Mouse (Mus musculus): ENCODE measurements around the gene Bcas3.

Gene Bcas3

GRCm38 (mm10) chr11:85667176-85667575 is 314.2 kb downstream of the Bcas3 start:
- DNase-seq (ENCODE audit: low read depth, low spot score), result no peak

- DNase-seq (ENCODE audit: low read depth, low spot score), result no peak
Observed at GRCm38 (mm10) chr11:85667741-85668140, 314.8 kb downstream of the Bcas3 start.

GRCm38 (mm10) chr11:85672881-85673475 is 320.0 kb downstream of the Bcas3 start:
- no peak for DNase-seq (ENCODE audit: low read depth, low spot score)

- no peak for DNase-seq (ENCODE audit: low read depth, low spot score)
Observed at GRCm38 (mm10) chr11:85675244-85675643, 322.3 kb downstream of the Bcas3 start.

- DNase-seq (ENCODE audit: low read depth, low spot score), result no peak
Observed at GRCm38 (mm10) chr11:85676357-85677004, 323.5 kb downstream of the Bcas3 start.

GRCm38 (mm10) chr11:85678666-85679065 is 325.7 kb downstream of the Bcas3 start:
- DNase-seq (ENCODE audit: low read depth, low spot score), result no peak

GRCm38 (mm10) chr11:85681580-85682419 is 328.8 kb downstream of the Bcas3 start:
- DNase-seq (ENCODE audit: low read depth, low spot score), result no peak

- DNase-seq (ENCODE audit: low read depth, low spot score), result no peak
Observed at GRCm38 (mm10) chr11:85684981-85685380, 332.0 kb downstream of the Bcas3 start.

GRCm38 (mm10) chr11:85687816-85688439 is 335.0 kb downstream of the Bcas3 start:
- DNase-seq (ENCODE audit: low read depth, low spot score), result no peak

- DNase-seq (ENCODE audit: low read depth, low spot score), result no peak
Observed at GRCm38 (mm10) chr11:85688440-85688838, 335.5 kb downstream of the Bcas3 start.

GRCm38 (mm10) chr11:85689226-85689625 is 336.3 kb downstream of the Bcas3 start:
- no peak for DNase-seq (ENCODE audit: low read depth, low spot score)

- no peak for DNase-seq (ENCODE audit: low read depth, low spot score)
Observed at GRCm38 (mm10) chr11:85691285-85691684, 338.3 kb downstream of the Bcas3 start.

GRCm38 (mm10) chr11:85695614-85696263 is 342.8 kb downstream of the Bcas3 start:
- no peak for DNase-seq (ENCODE audit: low read depth, low spot score)

GRCm38 (mm10) chr11:85696491-85697398 is 343.8 kb downstream of the Bcas3 start:
- no peak for DNase-seq (ENCODE audit: low read depth, low spot score)

GRCm38 (mm10) chr11:85697468-85697867 is 344.5 kb downstream of the Bcas3 start:
- peak; percentile 79 for DNase-seq (ENCODE audit: low read depth, low spot score)

- DNase-seq (ENCODE audit: low read depth, low spot score), result no peak
Observed at GRCm38 (mm10) chr11:85698242-85698641, 345.3 kb downstream of the Bcas3 start.

GRCm38 (mm10) chr11:85704062-85704748 is 351.2 kb downstream of the Bcas3 start:
- no peak for DNase-seq (ENCODE audit: low read depth, low spot score)

- DNase-seq (ENCODE audit: low read depth, low spot score), result peak; percentile 42
Observed at GRCm38 (mm10) chr11:85706630-85707029, 353.7 kb downstream of the Bcas3 start.

- no peak for DNase-seq (ENCODE audit: low read depth, low spot score)
Observed at GRCm38 (mm10) chr11:85707496-85707895, 354.5 kb downstream of the Bcas3 start.

GRCm38 (mm10) chr11:85709147-85709546 is 356.2 kb downstream of the Bcas3 start:
- no peak for DNase-seq (ENCODE audit: low read depth, low spot score)
